18 mouse cellular contexts compared by ENCODE assay signal in genomic region chr17:46987631-46988030, GRCm38 (mm10).
"Had no signal": no experiment of that assay in that cellular context is flagged by ENCODE, and none has a peak within 500 bp of the region (broad histone marks: within the 10 kb centered on the region; RNA-seq: fewer than 3 reads in every experiment).

No protein-coding gene starts in this region.

- DNase-seq: lung, adult 18-20 months; lung, embryonic 14.5 days; lung, postnatal 10 days; lung, postnatal 4 days; midbrain, embryonic 14.5 days; retina, postnatal 1 day; right cerebral cortex, postnatal 14 days; right cerebral cortex, postnatal 4 days; spleen, adult 18-20 months; thymus, adult 2 months; thymus, postnatal 25 days; thymus, postnatal 4 days had no signal

- H3K4me1 ChIP-seq: midbrain, embryonic 10.5 days; midbrain, embryonic 12.5 days; neural tube, embryonic 13.5 days; neural tube, embryonic 15.5 days had no signal

- H3K27ac ChIP-seq: midbrain, embryonic 10.5 days; midbrain, embryonic 12.5 days; neural tube, embryonic 13.5 days; neural tube, embryonic 15.5 days had no signal

- H3K4me2 ChIP-seq: lung, embryonic 14.5 days; midbrain, embryonic 12.5 days; neural tube, embryonic 13.5 days; neural tube, embryonic 15.5 days had no signal

- H3K9me3 ChIP-seq: midbrain, embryonic 10.5 days; midbrain, embryonic 12.5 days; neural tube, embryonic 13.5 days; neural tube, embryonic 15.5 days had no signal

- ATAC-seq: midbrain, embryonic 16.5 days had no signal

- H3K4me3 ChIP-seq: midbrain, embryonic 10.5 days; midbrain, embryonic 12.5 days; myocyte; neural tube, embryonic 13.5 days; neural tube, embryonic 15.5 days had no signal

- H3K27me3 ChIP-seq: midbrain, embryonic 12.5 days; neural tube, embryonic 13.5 days; neural tube, embryonic 15.5 days had no signal

- H3K9ac ChIP-seq: lung, embryonic 14.5 days; midbrain, embryonic 12.5 days; neural tube, embryonic 13.5 days; neural tube, embryonic 15.5 days had no signal
